Mouse (Mus musculus): ENCODE results near the gene Snhg11. TPM values are rescaled to one million over a fixed set of nuclear protein-coding genes. Genes with fewer than 3 reads are reported as not detected.

Gene Snhg11
- total and polyA plus RNA-seq, 3 experiments = 0.06 TPM; not detected in 2

DNA sequence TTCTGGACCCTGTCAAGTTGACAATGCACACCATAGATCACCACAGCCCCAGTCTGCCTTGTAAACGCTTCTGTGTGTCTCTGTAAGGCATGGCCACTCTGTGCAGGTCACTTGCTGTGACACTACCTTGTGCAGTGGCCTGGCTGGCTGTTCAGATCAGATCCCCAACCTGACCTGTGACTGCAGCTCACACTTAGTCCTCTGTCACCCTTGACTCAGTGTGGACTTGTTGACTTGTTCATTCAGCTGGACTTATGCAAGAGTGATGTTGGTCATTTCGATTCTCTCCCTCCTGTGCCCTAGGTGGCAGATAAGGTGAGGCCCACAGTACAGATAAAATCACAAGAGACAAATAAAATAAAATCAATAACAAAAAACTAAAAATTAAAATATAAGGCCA, 34.1 kb upstream of the Snhg11 start:
- Histone ChIP-seq H3K27me3 (ENCODE audit: control insufficient read depth in 1 of 2, insufficient read depth in 2 of 2, low read length in 2 of 2) (peaks cover 16 to 26% of the 10 kb centered on the region in 2 experiments), H3K79me2 (ENCODE audit: control insufficient read depth, insufficient read depth, low read length, poor library complexity) (no peaks in the 10 kb centered on the region), H3K9ac (ENCODE audit: control insufficient read depth, low read depth, low read length, poor library complexity, severe bottlenecking) (no peak overlapping the region), H3K4me1 (ENCODE audit: control insufficient read depth in 1 of 2, insufficient read depth in 2 of 2, low read length in 2 of 2) (no peaks in the 10 kb centered on the region), H3K36me3 (ENCODE audit: control insufficient read depth in 1 of 2, insufficient read depth in 2 of 2, low read length in 2 of 2) (no peaks in the 10 kb centered on the region), H3K9me3 (replicated peaks; ENCODE audit: insufficient read depth, low read length) (no peaks in the 10 kb centered on the region), H3K27ac (ENCODE audit: control insufficient read depth, low read depth, low read length) (no peak overlapping the region), H3K4me3 (ENCODE audit: control insufficient read depth in 1 of 2, insufficient read depth in 1 of 2, low read depth in 2 of 2, low read length in 2 of 2) (no peak overlapping the region)
- no peak for DNase-seq (ENCODE audit: low read depth, low spot score)
- TF ChIP-seq RAD21 (IDR thresholded peaks at IDR 0.05; ENCODE audit: low read depth, low read length) (no peak), SMC3 (IDR thresholded peaks at IDR 0.05; ENCODE audit: low read depth, low read length) (no peak), ETS1 (IDR thresholded peaks at IDR 0.05; ENCODE audit: low read depth, low read length) (no peak), ZC3H11A (IDR thresholded peaks at IDR 0.05; ENCODE audit: low read depth, low read length) (no peak), USF1 (IDR thresholded peaks at IDR 0.05; ENCODE audit: low read depth, low read length) (no peak), MAFK (IDR thresholded peaks at IDR 0.05; ENCODE audit: borderline replicate concordance, low read depth, low read length) (no peak), HCFC1 (IDR thresholded peaks at IDR 0.05; ENCODE audit: low read depth, low read length) (no peak), KAT2A (conservative IDR thresholded peaks at IDR 0.05; ENCODE audit: low read depth, low read length) (no peak), UBTF (IDR thresholded peaks at IDR 0.05; ENCODE audit: borderline replicate concordance, insufficient read depth, low read depth, low read length) (no peak)

DNA sequence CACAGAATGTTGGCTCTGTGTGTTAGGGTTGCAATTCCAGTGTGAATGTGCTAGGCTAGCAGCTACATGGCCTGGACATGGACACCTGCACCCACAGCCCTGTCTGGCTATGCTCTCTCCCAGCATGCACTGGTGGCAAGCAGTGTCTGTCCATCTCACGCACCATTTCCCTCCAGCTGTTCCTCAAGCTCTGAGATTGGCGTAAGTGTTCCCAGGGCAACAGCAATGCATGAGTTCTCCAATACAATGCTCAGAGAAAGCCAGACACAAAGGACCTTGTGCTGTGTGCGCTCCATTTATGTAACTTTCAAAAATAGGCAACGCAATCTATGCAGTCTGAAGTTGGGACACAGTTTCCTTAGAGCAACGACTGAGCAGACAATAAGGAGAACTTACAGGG, 31.9 kb upstream of the Snhg11 start:
- Histone ChIP-seq H3K79me2 (ENCODE audit: control insufficient read depth, insufficient read depth, low read length, poor library complexity) (no peaks in the 10 kb centered on the region), H3K9ac (ENCODE audit: control insufficient read depth, low read depth, low read length, poor library complexity, severe bottlenecking) (no peak overlapping the region), H3K27me3 (ENCODE audit: control insufficient read depth in 1 of 2, insufficient read depth in 2 of 2, low read length in 2 of 2) (peaks cover 16 to 23% of the 10 kb centered on the region in 2 experiments), H3K4me1 (ENCODE audit: control insufficient read depth in 1 of 2, insufficient read depth in 2 of 2, low read length in 2 of 2) (no peaks in the 10 kb centered on the region), H3K27ac (ENCODE audit: control insufficient read depth, low read depth, low read length) (no peak overlapping the region), H3K36me3 (ENCODE audit: control insufficient read depth in 1 of 2, insufficient read depth in 2 of 2, low read length in 2 of 2) (no peaks in the 10 kb centered on the region), H3K9me3 (replicated peaks; ENCODE audit: insufficient read depth, low read length) (no peaks in the 10 kb centered on the region), H3K4me3 (ENCODE audit: control insufficient read depth in 1 of 2, insufficient read depth in 1 of 2, low read depth in 2 of 2, low read length in 2 of 2) (no peak overlapping the region)
- DNase-seq (ENCODE audit: low read depth, low spot score) = no peak
- no peak for TF ChIP-seq ELF1 (IDR thresholded peaks at IDR 0.05; ENCODE audit: low read depth, low read length)
- no peak for TF ChIP-seq GABPA (IDR thresholded peaks at IDR 0.05; ENCODE audit: low read depth, low read length)
- no peak for TF ChIP-seq USF2 (IDR thresholded peaks at IDR 0.05; ENCODE audit: borderline replicate concordance in 1 of 2, insufficient read depth in 1 of 2, low read depth in 1 of 2, low read length in 2 of 2)
- no peak for TF ChIP-seq NELFE (IDR thresholded peaks at IDR 0.05; ENCODE audit: low read depth, low read length)
- TF ChIP-seq CTCF (IDR thresholded peaks at IDR 0.05 in 2 of 3, conservative IDR thresholded peaks at IDR 0.05 in 1 of 3; ENCODE audit: control insufficient read depth in 1 of 3, insufficient read depth in 1 of 3, low read depth in 2 of 3, low read length in 3 of 3, poor library complexity in 1 of 3, severe bottlenecking in 1 of 3) = no peak
- no peak for TF ChIP-seq JUND (IDR thresholded peaks at IDR 0.05; ENCODE audit: low read depth, low read length)
- TF ChIP-seq TCF12 (IDR thresholded peaks at IDR 0.05; ENCODE audit: low read depth, low read length) = no peak
- TF ChIP-seq CHD1 (IDR thresholded peaks at IDR 0.05; ENCODE audit: low read depth, low read length) = no peak
- TF ChIP-seq POLR2A (IDR thresholded peaks at IDR 0.05; ENCODE audit: control insufficient read depth in 1 of 2, insufficient read depth in 1 of 2, low read depth in 1 of 2, low read length in 2 of 2, poor library complexity in 1 of 2) = no peak
- no peak for TF ChIP-seq MYB (IDR thresholded peaks at IDR 0.05; ENCODE audit: low read depth, low read length)
- no peak for TF ChIP-seq KAT2A (conservative IDR thresholded peaks at IDR 0.05; ENCODE audit: low read depth, low read length)
